Mouse (Mus musculus): ENCODE measurements at regions not wholly inside any gene's neighbourhood (a gene's known extent, or its start where the extent isn't known, plus 50 kb on each side); places are given as distances from the start of the nearest gene placed in this dataset.

- H3K4me3 ChIP-seq (ENCODE audit: low read depth, low read length) = no peak overlapping the region
- no peaks in the 10 kb centered on the region for H3K27me3 ChIP-seq (ENCODE audit: control insufficient read depth, insufficient read depth, low read length)
- 91% methylated on average over 5 of the region's 5 CpGs for WGBS
- H3K4me1 ChIP-seq (ENCODE audit: control insufficient read depth, insufficient read depth, insufficient read length, low read length) = no peaks in the 10 kb centered on the region
- no peaks in the 10 kb centered on the region for H3K36me3 ChIP-seq (ENCODE audit: control insufficient read depth, insufficient read depth, low read length)
- no peak for TF ChIP-seq POLR2A (IDR thresholded peaks at IDR 0.05; ENCODE audit: low read depth, low read length)
- no peak for TF ChIP-seq CTCF (IDR thresholded peaks at IDR 0.05; ENCODE audit: extremely low read depth, insufficient read length, insufficient replicate concordance, low read depth, low read length)
- H3K27ac ChIP-seq (ENCODE audit: insufficient read depth, low read depth, low read length) = no peak overlapping the region
These were observed 95.6 kb downstream of the Tbx19 start for GRCm38 (mm10) chr1:165064981-165065380.

- Histone ChIP-seq H3K4me1 (ENCODE audit: control insufficient read depth, insufficient read depth, insufficient read length, low read length) (no peaks in the 10 kb centered on the region), H3K27me3 (ENCODE audit: control insufficient read depth, insufficient read depth, low read length) (no peaks in the 10 kb centered on the region), H3K27ac (ENCODE audit: insufficient read depth, low read depth, low read length) (no peak overlapping the region), H3K36me3 (ENCODE audit: control insufficient read depth, insufficient read depth, low read length) (no peaks in the 10 kb centered on the region), H3K4me3 (ENCODE audit: low read depth, low read length) (no peak overlapping the region)
- TF ChIP-seq CTCF (IDR thresholded peaks at IDR 0.05; ENCODE audit: extremely low read depth, insufficient read length, insufficient replicate concordance, low read depth, low read length) (no peak), POLR2A (IDR thresholded peaks at IDR 0.05; ENCODE audit: low read depth, low read length) (no peak)
- 32% methylated on average over 8 of the region's 8 CpGs for WGBS
These were observed 97.6 kb downstream of the Tbx19 start for GRCm38 (mm10) chr1:165062813-165063492.

- H3K4me1 ChIP-seq (ENCODE audit: control insufficient read depth, insufficient read depth, insufficient read length, low read length) = no peaks in the 10 kb centered on the region
- WGBS = 66% methylated on average over 3 of the region's 3 CpGs
- H3K36me3 ChIP-seq (ENCODE audit: control insufficient read depth, insufficient read depth, low read length) = no peaks in the 10 kb centered on the region
- TF ChIP-seq CTCF (IDR thresholded peaks at IDR 0.05; ENCODE audit: extremely low read depth, insufficient read length, insufficient replicate concordance, low read depth, low read length) = no peak
- no peak overlapping the region for H3K27ac ChIP-seq (ENCODE audit: insufficient read depth, low read depth, low read length)
- H3K4me3 ChIP-seq (ENCODE audit: low read depth, low read length) = no peak overlapping the region
- no peaks in the 10 kb centered on the region for H3K27me3 ChIP-seq (ENCODE audit: control insufficient read depth, insufficient read depth, low read length)
These were observed 99.2 kb downstream of the Tbx19 start for GRCm38 (mm10) chr1:165061420-165061819.

DNA sequence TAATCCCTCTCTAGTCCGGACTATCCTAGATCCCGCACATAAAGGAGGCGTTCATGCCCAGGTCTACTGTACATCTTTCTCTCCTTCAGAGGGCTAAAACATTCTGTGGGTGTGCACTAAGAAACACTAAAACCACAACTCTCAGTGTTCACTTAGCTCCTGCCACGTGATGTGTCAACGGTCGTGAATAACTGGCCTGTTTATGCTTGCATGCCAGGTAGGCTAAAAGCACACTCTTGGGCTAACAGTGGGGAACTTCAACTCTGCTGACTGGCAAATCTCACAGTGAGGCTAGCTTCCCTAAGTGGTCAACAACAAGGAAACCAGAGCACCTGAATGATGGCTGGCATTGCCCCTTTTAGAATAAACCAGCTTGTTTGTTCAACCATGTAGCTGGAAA is 106.3 kb downstream of the Tbx19 start:
- Histone ChIP-seq H3K4me1 (ENCODE audit: control insufficient read depth, insufficient read depth, insufficient read length, low read length) (no peaks in the 10 kb centered on the region), H3K4me3 (ENCODE audit: low read depth, low read length) (no peak overlapping the region), H3K27me3 (ENCODE audit: control insufficient read depth, insufficient read depth, low read length) (no peaks in the 10 kb centered on the region), H3K27ac (ENCODE audit: insufficient read depth, low read depth, low read length) (no peak overlapping the region), H3K36me3 (ENCODE audit: control insufficient read depth, insufficient read depth, low read length) (no peaks in the 10 kb centered on the region)
- WGBS = 86% methylated on average over 6 of the region's 6 CpGs
- no peak for TF ChIP-seq CTCF (IDR thresholded peaks at IDR 0.05; ENCODE audit: extremely low read depth, insufficient read length, insufficient replicate concordance, low read depth, low read length)
- no peak for TF ChIP-seq POLR2A (IDR thresholded peaks at IDR 0.05; ENCODE audit: low read depth, low read length)

- 46% methylated on average over 2 of the region's 2 CpGs for WGBS
- Histone ChIP-seq H3K27ac (ENCODE audit: insufficient read depth, low read depth, low read length) (no peak overlapping the region), H3K36me3 (ENCODE audit: control insufficient read depth, insufficient read depth, low read length) (no peaks in the 10 kb centered on the region), H3K27me3 (ENCODE audit: control insufficient read depth, insufficient read depth, low read length) (no peaks in the 10 kb centered on the region), H3K4me1 (ENCODE audit: control insufficient read depth, insufficient read depth, insufficient read length, low read length) (peaks cover 4% of the 10 kb centered on the region; the same call in 1 of the 2 replicates), H3K4me3 (ENCODE audit: low read depth, low read length) (no peak overlapping the region)
- no peak for TF ChIP-seq POLR2A (IDR thresholded peaks at IDR 0.05; ENCODE audit: low read depth, low read length)
- no peak for TF ChIP-seq CTCF (IDR thresholded peaks at IDR 0.05; ENCODE audit: extremely low read depth, insufficient read length, insufficient replicate concordance, low read depth, low read length)
These were observed 109.3 kb downstream of the Tbx19 start for GRCm38 (mm10) chr1:165051294-165051693.

GRCm38 (mm10) chr1:165050176-165050575 is 110.4 kb downstream of the Tbx19 start:
- WGBS = 80% methylated on average over 4 of the region's 4 CpGs
- Histone ChIP-seq H3K27me3 (ENCODE audit: control insufficient read depth, insufficient read depth, low read length) (no peaks in the 10 kb centered on the region), H3K27ac (ENCODE audit: insufficient read depth, low read depth, low read length) (no peak overlapping the region), H3K36me3 (ENCODE audit: control insufficient read depth, insufficient read depth, low read length) (no peaks in the 10 kb centered on the region), H3K4me1 (ENCODE audit: control insufficient read depth, insufficient read depth, insufficient read length, low read length) (peaks cover 4% of the 10 kb centered on the region; the same call in 1 of the 2 replicates), H3K4me3 (ENCODE audit: low read depth, low read length) (no peak overlapping the region)
- TF ChIP-seq CTCF (IDR thresholded peaks at IDR 0.05; ENCODE audit: extremely low read depth, insufficient read length, insufficient replicate concordance, low read depth, low read length) = no peak
- no peak for TF ChIP-seq POLR2A (IDR thresholded peaks at IDR 0.05; ENCODE audit: low read depth, low read length)

DNA sequence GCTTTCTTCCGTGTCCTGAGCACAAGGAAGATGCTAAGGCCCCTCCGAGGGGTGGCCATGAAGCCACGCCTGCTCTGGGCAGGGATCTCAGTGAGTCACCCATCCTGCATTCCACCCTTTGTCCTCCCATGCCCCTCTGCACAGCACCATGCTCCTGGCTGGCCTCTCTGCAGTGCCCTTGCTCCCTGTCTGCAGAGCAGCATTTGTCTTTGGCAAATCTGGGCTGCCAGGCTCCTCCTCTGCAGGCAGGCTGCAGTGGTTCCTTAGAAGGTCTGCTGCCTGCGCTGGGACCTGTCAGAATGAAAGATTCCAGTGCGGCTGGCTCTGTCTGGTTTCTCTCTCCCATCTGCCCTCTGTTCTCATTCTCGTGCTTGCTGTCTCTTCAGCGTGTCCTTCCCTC is 111.3 kb upstream of the Xcl1 start:
- H3K36me3 ChIP-seq (ENCODE audit: control insufficient read depth, insufficient read depth, low read length) = no peaks in the 10 kb centered on the region
- H3K4me3 ChIP-seq (ENCODE audit: low read depth, low read length) = no peak overlapping the region
- H3K27ac ChIP-seq (ENCODE audit: insufficient read depth, low read depth, low read length) = no peak overlapping the region
- H3K4me1 ChIP-seq (ENCODE audit: control insufficient read depth, insufficient read depth, insufficient read length, low read length) = peaks cover 4% of the 10 kb centered on the region; the same call in 1 of the 2 replicates
- H3K27me3 ChIP-seq (ENCODE audit: control insufficient read depth, insufficient read depth, low read length) = no peaks in the 10 kb centered on the region
- 27% methylated on average over 7 of the region's 7 CpGs for WGBS
- TF ChIP-seq POLR2A (IDR thresholded peaks at IDR 0.05; ENCODE audit: low read depth, low read length) (no peak), CTCF (IDR thresholded peaks at IDR 0.05; ENCODE audit: extremely low read depth, insufficient read length, insufficient replicate concordance, low read depth, low read length) (no peak)
